In the genomic region with DNA sequence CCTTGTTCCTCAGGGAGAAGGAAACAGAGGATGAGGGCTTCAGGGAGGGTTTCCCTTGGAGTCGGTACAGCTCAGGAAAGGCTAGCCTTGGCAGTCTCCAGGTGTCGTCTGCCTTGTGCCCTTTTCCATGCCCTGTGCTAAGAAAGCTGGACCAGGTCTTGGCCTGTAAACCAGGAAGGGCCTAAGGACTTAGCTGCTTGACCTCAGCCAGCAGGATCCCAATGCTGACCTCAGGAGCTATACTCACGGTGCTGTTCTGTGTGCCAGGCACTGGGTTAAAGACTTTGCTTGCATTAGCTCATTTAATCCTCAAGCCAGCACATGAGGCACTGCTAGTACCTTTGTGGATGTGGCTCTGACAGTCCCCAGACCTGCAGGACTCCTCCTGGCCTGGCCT, we compare ENCODE assay signal across 22 mouse cellular contexts. TPM values are rescaled to one million over a fixed set of nuclear protein-coding genes. Genes with fewer than 3 reads are reported as not detected.
DNase-seq lines count a peak whose midpoint lies in the region; ATAC-seq and TF ChIP-seq lines count a peak whose summit lies in the region.
"Had no signal": no experiment of that assay in that cellular context is flagged by ENCODE, and none has a peak within 500 bp of the region (broad histone marks: within the 10 kb centered on the region; RNA-seq: fewer than 3 reads in every experiment).

No protein-coding gene starts in this region.

- H3K4me2 ChIP-seq in heart, embryonic 12.5 days, result no peak overlapping the region
- H3K4me2 ChIP-seq in midbrain, postnatal 0 days (ENCODE audit: low read depth, low read length, poor library complexity, severe bottlenecking), result no peak overlapping the region
- H3K4me2 ChIP-seq: neural tube, embryonic 13.5 days had no signal

- H3K27me3 ChIP-seq in heart, embryonic 12.5 days (replicated peaks), result peaks cover 2% of the 10 kb centered on the region; the same call in 1 of the 2 replicates
- no peaks in the 10 kb centered on the region for H3K27me3 ChIP-seq in midbrain, embryonic 10.5 days (ENCODE audit: low read depth, poor library complexity, severe bottlenecking)
- H3K27me3 ChIP-seq in midbrain, postnatal 0 days (ENCODE audit: insufficient read depth, low read length), result no peaks in the 10 kb centered on the region
- H3K27me3 ChIP-seq: neural tube, embryonic 13.5 days had no signal

- no peaks in the 10 kb centered on the region for H3K9me3 ChIP-seq in heart, embryonic 12.5 days (replicated peaks)
- no peaks in the 10 kb centered on the region for H3K9me3 ChIP-seq in midbrain, embryonic 10.5 days (replicated peaks)
- no peaks in the 10 kb centered on the region for H3K9me3 ChIP-seq in midbrain, postnatal 0 days (ENCODE audit: low read length)
- H3K9me3 ChIP-seq: neural tube, embryonic 13.5 days had no signal

- peak overlapping the region; percentile 45; the same call in 1 of the 2 replicates for H3K27ac ChIP-seq in heart, embryonic 12.5 days (ENCODE audit: poor library complexity, severe bottlenecking)
- H3K27ac ChIP-seq in midbrain, embryonic 10.5 days (replicated peaks), result peak overlapping the region; percentile 71
- H3K27ac ChIP-seq in midbrain, postnatal 0 days (ENCODE audit: low read depth, low read length), result no peak overlapping the region

- no peak overlapping the region for H3K4me3 ChIP-seq in heart, embryonic 12.5 days
- no peak overlapping the region for H3K4me3 ChIP-seq in midbrain, embryonic 10.5 days
- H3K4me3 ChIP-seq in midbrain, postnatal 0 days (ENCODE audit: low read depth, low read length), result no peak overlapping the region
- H3K4me3 ChIP-seq: neural tube, embryonic 13.5 days had no signal

- H3K36me3 ChIP-seq in heart, embryonic 12.5 days, result no peaks in the 10 kb centered on the region
- no peaks in the 10 kb centered on the region for H3K36me3 ChIP-seq in midbrain, embryonic 10.5 days
- H3K36me3 ChIP-seq in midbrain, postnatal 0 days (ENCODE audit: insufficient read depth, low read length), result no peaks in the 10 kb centered on the region
- H3K36me3 ChIP-seq: neural tube, embryonic 13.5 days had no signal

- no peak for DNase-seq in heart, postnatal 4 days
- DNase-seq in midbrain, embryonic 10.5 days (ENCODE audit: low spot score), result no peak
- DNase-seq in midbrain, postnatal 0 days (ENCODE audit: low spot score), result no peak
- DNase-seq in liver, result peak; percentile 24
- DNase-seq in thymus, postnatal 14 days, result no peak
- DNase-seq in adrenal gland, adult 2 months, result no peak
- DNase-seq: B cell, adult 2 months; cerebellum, postnatal 10 days; gastrocnemius, postnatal 14 days; heart, postnatal 10 days; kidney, postnatal 36 days; lung, postnatal 14 days; midbrain, embryonic 14.5 days; right cerebral cortex, adult 18-20 months; thymus, adult 2 months had no signal

- WGBS in heart, embryonic 12.5 days, result 79% methylated on average over 3 of the region's 3 CpGs
- 73% methylated on average over 3 of the region's 3 CpGs for WGBS in midbrain, embryonic 10.5 days
- 74% methylated on average over 3 of the region's 3 CpGs for WGBS in midbrain, postnatal 0 days

- TF ChIP-seq CTCF in midbrain, postnatal 0 days (IDR thresholded peaks at IDR 0.05), result no peak

- H3K9ac ChIP-seq in heart, embryonic 12.5 days, result 0 out of 2 replicates have a peak overlapping the region, but pooled peaks have one; percentile 19
- no peak overlapping the region for H3K9ac ChIP-seq in midbrain, postnatal 0 days (replicated peaks; ENCODE audit: low read length, poor library complexity, severe bottlenecking)
- H3K9ac ChIP-seq: neural tube, embryonic 13.5 days had no signal

- H3K4me1 ChIP-seq in heart, embryonic 12.5 days (replicated peaks), result peaks cover 50% of the 10 kb centered on the region
- H3K4me1 ChIP-seq in midbrain, embryonic 10.5 days, result peaks cover 55% of the 10 kb centered on the region
- peaks cover 6% of the 10 kb centered on the region; the same call in 1 of the 2 replicates for H3K4me1 ChIP-seq in midbrain, postnatal 0 days (ENCODE audit: insufficient read depth, low read length)

- ATAC-seq in heart, embryonic 12.5 days (ENCODE audit: insufficient number of reproducible peaks, low FRiP score), result no peak
- no peak for ATAC-seq in midbrain, postnatal 0 days (ENCODE audit: low FRiP score)
- ATAC-seq in monocyte, adult 5-6 weeks (replicated peaks; ENCODE audit: insufficient number of reproducible peaks, low FRiP score, low TSS enrichment, poor library complexity, severe bottlenecking), result no peak
- ATAC-seq: forebrain, embryonic 14.5 days; intestine, postnatal 0 days had no signal

RNA-seq across cellular contexts. Expression of a gene that starts 15.3 kb away (rescaled TPM):
- not detected in 2 replicates for polyA plus RNA-seq in heart, embryonic 12.5 days (2016; fragmentation: Nextera tagmentation; extraction: Ambion mirVana)
- under 1 TPM in 1 of 2 experiments, not detected in 1; 0.24 TPM for total RNA-seq in heart, postnatal 4 days (2021)
- not detected in 2 replicates for polyA plus RNA-seq in midbrain, embryonic 10.5 days (2016; fragmentation: Nextera tagmentation; extraction: Ambion mirVana)
- total RNA-seq in midbrain, postnatal 0 days (2014; rRNA removed), result not detected in 2 replicates
- 0.19 and 0.25 TPM in 2 replicates for polyA plus RNA-seq in midbrain, postnatal 0 days (2015; fragmentation: Nextera tagmentation; extraction: Ambion mirVana)
- total RNA-seq in adrenal gland, adult 2 months (2021), result not detected
- polyA plus RNA-seq in adrenal gland, adult 2 months (2012; rRNA removed), result not detected in 2 replicates
- total RNA-seq in monocyte, adult 5-6 weeks (2017), result not detected in 3 replicates
- total RNA-seq: gastrocnemius, postnatal 14 days; heart, postnatal 10 days; left cerebral cortex, adult 8-10 months had no signal
- polyA plus RNA-seq: embryonic facial prominence, embryonic 11.5 days; forebrain, embryonic 14.5 days; midbrain, embryonic 14.5 days; neural tube, embryonic 13.5 days; thymus, adult 2 months had no signal

RNA-seq across cellular contexts. Expression of a gene that starts 23.7 kb away (rescaled TPM):
- 2.1 and 2.9 TPM in 2 replicates for polyA plus RNA-seq in heart, embryonic 12.5 days (2016; fragmentation: Nextera tagmentation; extraction: Ambion mirVana)
- total RNA-seq in heart, postnatal 4 days (2021), result 1 to 10 TPM; 4.2 to 5.5 TPM
- polyA plus RNA-seq in midbrain, embryonic 10.5 days (2016; fragmentation: Nextera tagmentation; extraction: Ambion mirVana), result 0.16 and 0.35 TPM in 2 replicates
- not detected in 2 replicates for total RNA-seq in midbrain, postnatal 0 days (2014; rRNA removed)
- 0.14 TPM in 1 of 2 replicates, not detected in the other for polyA plus RNA-seq in midbrain, postnatal 0 days (2015; fragmentation: Nextera tagmentation; extraction: Ambion mirVana)
- under 1 TPM in 1 of 2 experiments, not detected in 1; 0.28 TPM for total RNA-seq in adrenal gland, adult 2 months (2021)
- 0.23 and 0.33 TPM in 2 replicates for polyA plus RNA-seq in adrenal gland, adult 2 months (2012; rRNA removed)
- total RNA-seq in monocyte, adult 5-6 weeks (2017), result 0.48 to 0.49 TPM in 2 of 3 replicates, not detected in the other
- total RNA-seq: gastrocnemius, postnatal 14 days; left cerebral cortex, adult 8-10 months had no signal
- polyA plus RNA-seq: midbrain, embryonic 14.5 days; neural tube, embryonic 13.5 days had no signal
